Mouse (Mus musculus) liver, adult 2 months (tissue): ENCODE measurements around the gene Exosc9.

Source experiments
- CTCF ChIP-seq: fragments of 200-500 bp; IDR thresholded peaks from 2 replicates; pipeline ENCODE4 v1.5.1; 2011; ENCODE audit warnings: low read depth, low read length, control low read depth
- POLR2A ChIP-seq: fragments of 200-500 bp; IDR thresholded peaks from 2 replicates; pipeline ENCODE4 v1.6.1; 2011; ENCODE audit warnings: low read length, control low read depth; ENCODE audit not compliant: insufficient read depth; ENCODE audit errors: extremely low read depth

- TF ChIP-seq CTCF (no peak), POLR2A (no peak)
Observed at GRCm38 (mm10) chr3:36571361-36571826, 19.0 kb downstream of the Exosc9 start.
